Mouse (Mus musculus): ENCODE data around the gene Dennd5b.
"Not testable (repeated sequence)": the region's sequence is repeated elsewhere in the genome, so short reads cannot be mapped to it uniquely, and the experiment has no call there.

Dennd5b gene

GRCm38 (mm10) chr6:149101076-149101942, at the start of gene Dennd5b:
Dennd5b (minus strand) TSS chr6:149101680.
- DNase-seq (ENCODE audit: low spot score in 2 of 2), result peak; percentile 89 to 92

GRCm38 (mm10) chr6:149148436-149149229, 47.2 kb upstream of the Dennd5b start:
- no peak for DNase-seq (ENCODE audit: low spot score in 2 of 2)

- DNase-seq (ENCODE audit: low spot score in 2 of 2), result no peak
These were observed 43.7 kb upstream of the Dennd5b start for GRCm38 (mm10) chr6:149145143-149145542.

GRCm38 (mm10) chr6:149141393-149142173, 40.1 kb upstream of the Dennd5b start:
- DNase-seq (ENCODE audit: low spot score in 2 of 2), result peak; percentile 85

GRCm38 (mm10) chr6:149139471-149139870, 38.0 kb upstream of the Dennd5b start, which contains the start of gene Etfbkmt:
Etfbkmt (plus strand) TSS chr6:149139849.
- DNase-seq (ENCODE audit: low spot score in 2 of 2), result no peak

- no peak for DNase-seq (ENCODE audit: low spot score in 2 of 2)
These were observed 37.5 kb upstream of the Dennd5b start for GRCm38 (mm10) chr6:149139011-149139410.

GRCm38 (mm10) chr6:149137936-149138335, 36.5 kb upstream of the Dennd5b start:
- no peak for DNase-seq (ENCODE audit: low spot score in 2 of 2)

GRCm38 (mm10) chr6:149135631-149136030, 34.2 kb upstream of the Dennd5b start:
- no peak for DNase-seq (ENCODE audit: low spot score in 2 of 2)

- DNase-seq (ENCODE audit: low spot score in 2 of 2), result no peak
These were observed 33.1 kb upstream of the Dennd5b start for GRCm38 (mm10) chr6:149134391-149135150.

GRCm38 (mm10) chr6:149132311-149133077, 31.0 kb upstream of the Dennd5b start:
- DNase-seq (ENCODE audit: low spot score in 2 of 2), result no peak

GRCm38 (mm10) chr6:149131111-149131510, 29.6 kb upstream of the Dennd5b start:
- DNase-seq (ENCODE audit: low spot score in 2 of 2), result no peak

GRCm38 (mm10) chr6:149129870-149130269, 28.4 kb upstream of the Dennd5b start, which contains the start of gene Gm10203:
Gm10203 (plus strand) TSS chr6:149130170.
- not testable (repeated sequence) for DNase-seq (ENCODE audit: low spot score in 2 of 2)

GRCm38 (mm10) chr6:149126675-149127074, 25.2 kb upstream of the Dennd5b start:
- DNase-seq (ENCODE audit: low spot score in 2 of 2), result peak in 1 of 2 experiments; percentile 30

GRCm38 (mm10) chr6:149123042-149123441, 21.6 kb upstream of the Dennd5b start:
- DNase-seq (ENCODE audit: low spot score in 2 of 2), result no peak

- DNase-seq (ENCODE audit: low spot score in 2 of 2), result peak; percentile 54 to 61
These were observed 18.4 kb upstream of the Dennd5b start for GRCm38 (mm10) chr6:149119853-149120252.

GRCm38 (mm10) chr6:149118935-149119334, 17.5 kb upstream of the Dennd5b start:
- DNase-seq (ENCODE audit: low spot score in 2 of 2), result no peak

GRCm38 (mm10) chr6:149116992-149117391, 15.5 kb upstream of the Dennd5b start:
- no peak for DNase-seq (ENCODE audit: low spot score in 2 of 2)

- no peak for DNase-seq (ENCODE audit: low spot score in 2 of 2)
These were observed 7.4 kb upstream of the Dennd5b start for GRCm38 (mm10) chr6:149108909-149109308.

GRCm38 (mm10) chr6:149107615-149108014, 6.1 kb upstream of the Dennd5b start:
- DNase-seq (ENCODE audit: low spot score in 2 of 2), result no peak

- no peak for DNase-seq (ENCODE audit: low spot score in 2 of 2)
These were observed 2.0 kb upstream of the Dennd5b start for GRCm38 (mm10) chr6:149103451-149103850.
